Mouse (Mus musculus) heart, embryonic 12.5 days (tissue): ENCODE measurements around the gene Radil. TPM values are rescaled to one million over a fixed set of nuclear protein-coding genes. Genes with fewer than 3 reads are reported as not detected.
A peak's percentile ranks its signal among the peaks of the same experiment; 100 is the strongest.

ENCODE experiments used
- ATAC-seq: fragments of 200-750 bp; cut with Nextera tagmentation; 2 replicates; pipeline ENCODE4 v1.8.0; 2017; ENCODE audit warnings: moderate TSS enrichment, moderate library complexity; ENCODE audit not compliant: insufficient number of reproducible peaks, low FRiP score
- H3K27ac ChIP-seq: fragments of 300-500 bp; sonication (generic); 2 replicates; pipeline ENCODE4 v1.5.1; 2016; ENCODE audit warnings: mild to moderate bottlenecking, moderate library complexity; ENCODE audit not compliant: poor library complexity, severe bottlenecking
- H3K27me3 ChIP-seq: fragments of 300-500 bp; sonication (generic); replicated peaks from 2 replicates; pipeline ENCODE4 v1.6.1; 2016; ENCODE audit warnings: mild to moderate bottlenecking, moderate library complexity
- H3K36me3 ChIP-seq: fragments of 300-500 bp; sonication (generic); 2 replicates; pipeline ENCODE4 v1.6.1; 2016; ENCODE audit warnings: mild to moderate bottlenecking, moderate library complexity
- H3K4me1 ChIP-seq: fragments of 300-500 bp; sonication (generic); replicated peaks from 2 replicates; pipeline ENCODE4 v1.6.1; 2016; ENCODE audit warnings: mild to moderate bottlenecking
- H3K4me2 ChIP-seq: fragments of 300-500 bp; sonication (generic); 2 replicates; pipeline ENCODE4 v1.6.1; 2016; ENCODE audit warnings: mild to moderate bottlenecking, moderate library complexity
- H3K4me3 ChIP-seq: fragments of 300-500 bp; sonication (generic); 2 replicates; pipeline ENCODE4 v1.5.1; 2016; ENCODE audit warnings: mild to moderate bottlenecking
- H3K9ac ChIP-seq: fragments of 300-500 bp; sonication (generic); 2 replicates; pipeline ENCODE4 v1.6.1; 2016; ENCODE audit warnings: mild to moderate bottlenecking, moderate library complexity
- H3K9me3 ChIP-seq: fragments of 300-500 bp; sonication (generic); replicated peaks from 2 replicates; pipeline ENCODE4 v1.6.1; 2016; ENCODE audit warnings: mild to moderate bottlenecking, moderate library complexity
- WGBS: fragments of 180-500 bp; shearing (Covaris S2); methylation state at CpG from one replicate; pipeline ENCODE4 v1.1.7; 2016; 5-methylcytosine and 5-hydroxymethylcytosine counted together
- polyA plus RNA-seq: library from polyadenylated mRNA; unstranded; fragments of >200 nt; fragmentation: Nextera tagmentation; extraction: Ambion mirVana; gene quantifications from 2 replicates; pipeline ENCODE4 v1.2.1, GENCODE M21; 2016

Radil gene
- polyA plus RNA-seq, 1 experiment from 2014 or later, result 9.4 TPM

DNA sequence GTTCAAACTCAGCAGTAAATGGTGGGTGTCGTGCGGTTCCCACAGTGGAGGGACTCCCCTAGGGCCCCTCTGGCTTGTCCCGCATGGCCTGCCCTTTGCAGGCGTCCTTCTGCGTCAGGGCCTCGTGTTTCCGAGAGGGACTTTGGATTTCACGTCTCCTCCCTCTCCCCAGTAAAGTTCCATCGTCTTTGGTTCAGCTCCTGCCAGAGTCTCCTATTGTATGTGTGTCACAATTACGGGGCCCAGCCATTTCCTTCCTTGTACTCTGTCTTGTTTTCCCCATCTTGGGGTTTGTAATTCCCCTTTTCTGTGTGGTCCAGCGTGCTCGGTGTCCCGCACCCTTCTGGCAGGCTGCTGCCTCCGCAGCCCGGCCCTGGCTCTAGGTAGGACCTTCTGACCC, 107.4 kb downstream of the Radil start:
- 71% methylated on average over 15 of the region's 15 CpGs for WGBS
- H3K4me2 ChIP-seq, result no peak overlapping the region
- H3K9ac ChIP-seq, result no peak overlapping the region
- H3K4me3 ChIP-seq, result no peak overlapping the region
- H3K4me1 ChIP-seq, result peaks cover 80% of the 10 kb centered on the region
- no peak for ATAC-seq
- 0 out of 2 replicates have a peak, but pooled peaks cover 4% of the 10 kb centered on the region for H3K36me3 ChIP-seq
- no peak overlapping the region for H3K27ac ChIP-seq
- no peaks in the 10 kb centered on the region for H3K27me3 ChIP-seq
- no peaks in the 10 kb centered on the region for H3K9me3 ChIP-seq

DNA sequence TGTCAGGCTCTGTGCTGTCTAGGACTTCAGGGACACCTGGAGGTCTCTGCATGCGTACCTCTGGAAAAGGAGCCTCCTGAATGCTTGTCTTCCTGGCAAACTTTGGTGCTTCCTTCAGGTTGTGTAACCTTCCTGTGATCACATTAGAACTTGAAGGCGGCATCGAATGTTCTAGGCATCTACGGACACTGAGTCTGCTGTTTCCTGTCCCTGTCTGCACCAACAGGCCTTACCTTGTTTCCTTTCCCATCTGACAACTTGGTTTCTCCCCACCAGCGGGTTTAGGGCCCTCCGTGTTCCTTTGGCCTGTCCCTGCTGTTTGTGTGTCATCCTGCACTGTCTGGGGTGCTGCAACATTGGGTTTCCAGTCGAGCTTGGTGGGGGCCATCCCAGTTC, 108.9 kb downstream of the Radil start:
- no peak for ATAC-seq
- Histone ChIP-seq H3K4me1 (peaks cover 74% of the 10 kb centered on the region), H3K4me2 (peak overlapping the region; percentile 72; the same call in 1 of the 2 replicates), H3K36me3 (peaks cover 14% of the 10 kb centered on the region; the same call in 1 of the 2 replicates), H3K27me3 (no peaks in the 10 kb centered on the region), H3K4me3 (no peak overlapping the region), H3K9ac (peak overlapping the region; percentile 29; the same call in 1 of the 2 replicates), H3K27ac (no peak overlapping the region), H3K9me3 (no peaks in the 10 kb centered on the region)
- WGBS, result 81% methylated on average over 7 of the region's 7 CpGs

DNA sequence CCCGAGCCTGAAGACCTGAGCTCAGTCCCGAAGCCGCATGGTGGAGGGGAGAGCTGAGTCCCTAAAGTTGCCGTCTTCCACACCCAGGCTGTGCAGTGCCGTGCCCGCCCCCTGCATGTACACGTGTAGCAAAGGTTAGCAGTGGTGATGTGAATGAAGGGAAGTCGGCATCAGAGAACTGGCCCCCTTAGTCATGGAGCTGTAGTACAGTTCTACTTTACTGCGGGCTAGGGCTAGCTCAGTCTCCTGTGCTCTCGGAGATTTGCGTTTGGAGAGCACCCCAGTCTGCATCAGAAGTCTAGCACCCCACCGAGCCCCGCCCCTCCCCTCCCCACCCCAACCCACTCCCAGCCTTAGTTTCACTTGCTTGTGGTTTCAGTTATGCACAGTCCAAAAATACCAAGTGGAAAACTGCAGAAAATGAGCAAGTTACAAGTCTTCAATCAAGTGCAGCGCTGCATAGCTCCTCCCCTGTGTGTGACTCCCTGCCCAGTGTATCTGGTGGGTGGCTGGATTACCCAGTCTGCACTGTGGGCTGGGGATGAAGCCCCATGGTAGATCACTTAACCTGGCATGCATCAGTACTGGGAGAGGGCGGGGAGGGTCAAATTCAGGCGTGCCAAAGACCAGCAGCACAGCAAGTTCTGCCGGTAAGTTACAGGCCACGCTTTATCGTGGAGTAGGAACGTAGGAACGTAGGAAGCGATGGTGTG, 109.4 kb downstream of the Radil start:
- ATAC-seq, result no peak
- Histone ChIP-seq H3K9ac (peak overlapping the region; percentile 74), H3K36me3 (peaks cover 17% of the 10 kb centered on the region; the same call in 1 of the 2 replicates), H3K9me3 (no peaks in the 10 kb centered on the region), H3K27ac (peak overlapping the region; percentile 93), H3K4me1 (peaks cover 74% of the 10 kb centered on the region), H3K27me3 (no peaks in the 10 kb centered on the region), H3K4me2 (peak overlapping the region; percentile 72), H3K4me3 (peak overlapping the region; percentile 45)
- 59% methylated on average over 22 of the region's 22 CpGs for WGBS

DNA sequence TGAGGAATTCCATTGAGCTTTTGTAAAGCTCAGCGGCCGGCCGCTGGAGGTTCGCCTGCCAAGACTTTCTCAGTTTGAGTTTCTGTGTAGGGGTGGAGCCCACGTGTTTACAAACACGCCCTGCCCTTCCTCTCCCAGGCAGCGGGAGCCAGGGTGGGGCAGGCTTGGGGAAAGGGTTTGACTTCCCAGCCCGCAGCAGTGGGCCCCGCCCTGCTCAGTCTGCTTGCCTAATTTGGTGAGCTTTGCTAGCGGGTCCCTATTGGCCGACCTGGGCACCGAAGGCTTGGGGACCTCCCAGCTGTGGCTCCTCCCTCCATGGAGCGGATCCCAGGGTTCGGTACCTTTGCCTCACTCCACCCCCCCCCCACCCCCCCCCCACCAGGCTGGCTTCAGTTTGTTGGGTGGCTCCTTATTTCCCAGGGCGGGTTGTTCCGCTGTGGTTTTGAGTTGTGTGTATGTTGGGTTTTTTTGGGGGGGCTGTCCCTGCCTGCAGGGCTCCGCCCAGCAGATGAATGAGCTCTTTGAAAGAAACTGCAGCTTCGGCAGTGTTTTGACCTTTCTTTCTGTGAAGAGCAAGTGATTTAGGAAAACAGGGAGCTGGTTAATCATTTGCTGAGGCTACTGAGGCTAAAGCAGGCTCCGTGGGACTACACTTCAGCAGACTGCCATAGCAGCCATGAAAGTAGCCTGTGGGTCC, 110.3 kb downstream of the Radil start:
- Histone ChIP-seq H3K9me3 (no peaks in the 10 kb centered on the region), H3K27me3 (no peaks in the 10 kb centered on the region), H3K9ac (peak overlapping the region; percentile 74), H3K27ac (peak overlapping the region; percentile 93), H3K4me2 (peak overlapping the region; percentile 72), H3K4me3 (peak overlapping the region; percentile 45), H3K36me3 (peaks cover 26% of the 10 kb centered on the region), H3K4me1 (peaks cover 66% of the 10 kb centered on the region)
- peak; percentile 96 for ATAC-seq
- WGBS, result under 1% methylated on average over 19 of the region's 19 CpGs

DNA sequence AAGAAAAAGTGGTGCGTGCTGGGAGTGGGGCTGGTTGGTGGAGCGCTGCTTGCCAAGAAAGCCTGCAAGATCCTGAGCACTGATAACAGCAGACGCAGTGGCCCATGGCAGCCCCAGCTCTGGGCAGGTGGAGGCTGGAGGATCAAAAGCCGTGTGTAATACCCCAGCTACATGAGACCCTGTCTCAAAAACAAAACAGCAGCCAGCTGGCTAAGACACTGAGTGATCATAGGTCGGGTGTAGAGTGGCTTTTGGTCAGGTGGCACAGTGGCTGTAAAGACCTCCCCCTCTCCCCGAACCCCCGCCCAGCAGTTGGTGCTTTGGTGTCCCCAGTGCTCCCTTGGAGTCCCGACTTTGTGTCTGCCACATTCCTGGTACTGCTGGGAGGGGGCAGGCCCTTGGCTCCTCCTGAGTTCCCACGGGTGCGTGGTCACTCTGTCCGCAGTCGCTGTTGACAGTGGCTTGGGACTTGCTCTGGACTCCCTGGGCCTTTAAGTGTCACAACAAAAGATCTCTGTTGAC, 110.9 kb downstream of the Radil start:
- ATAC-seq, result peak; percentile 54
- 3% methylated on average over 12 of the region's 12 CpGs for WGBS
- peaks cover 32% of the 10 kb centered on the region for H3K36me3 ChIP-seq
- H3K27me3 ChIP-seq, result no peaks in the 10 kb centered on the region
- peaks cover 60% of the 10 kb centered on the region for H3K4me1 ChIP-seq
- peak overlapping the region; percentile 74 for H3K9ac ChIP-seq
- peak overlapping the region; percentile 45 for H3K4me3 ChIP-seq
- H3K4me2 ChIP-seq, result peak overlapping the region; percentile 72
- H3K9me3 ChIP-seq, result no peaks in the 10 kb centered on the region
- H3K27ac ChIP-seq, result peak overlapping the region; percentile 93

DNA sequence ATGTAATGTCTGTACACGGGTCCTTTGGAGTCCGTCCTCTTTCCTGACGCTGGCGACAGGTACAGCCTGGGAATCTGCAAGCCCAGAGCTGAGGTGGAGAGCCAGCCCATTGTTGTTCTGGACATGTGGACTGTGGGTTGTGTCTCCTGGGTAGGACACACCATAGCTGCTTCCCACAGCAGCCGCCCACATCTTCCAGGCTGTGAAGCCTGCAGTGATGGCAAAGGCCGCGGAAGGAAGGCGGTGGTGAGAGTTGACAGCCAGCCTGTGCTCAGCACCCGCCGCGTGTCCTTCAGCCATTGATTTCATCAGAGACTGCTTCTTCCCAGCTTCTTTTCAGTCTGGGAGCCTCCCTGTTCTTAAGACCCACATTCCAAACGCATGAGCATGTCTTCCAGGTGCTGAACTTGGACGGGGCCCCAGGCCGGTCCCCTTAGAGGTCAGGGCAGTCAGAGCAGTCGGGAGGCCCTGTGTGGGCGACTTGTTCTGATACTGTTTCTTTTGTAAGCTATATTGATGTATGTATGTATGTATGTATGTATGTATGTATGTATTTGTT, 112.4 kb downstream of the Radil start:
- no peak for ATAC-seq
- Histone ChIP-seq H3K4me1 (peaks cover 52% of the 10 kb centered on the region), H3K4me3 (no peak overlapping the region), H3K36me3 (peaks cover 35% of the 10 kb centered on the region), H3K27me3 (no peaks in the 10 kb centered on the region), H3K4me2 (no peak overlapping the region), H3K9ac (no peak overlapping the region), H3K9me3 (no peaks in the 10 kb centered on the region), H3K27ac (no peak overlapping the region)
- 76% methylated on average over 16 of the region's 16 CpGs for WGBS

DNA sequence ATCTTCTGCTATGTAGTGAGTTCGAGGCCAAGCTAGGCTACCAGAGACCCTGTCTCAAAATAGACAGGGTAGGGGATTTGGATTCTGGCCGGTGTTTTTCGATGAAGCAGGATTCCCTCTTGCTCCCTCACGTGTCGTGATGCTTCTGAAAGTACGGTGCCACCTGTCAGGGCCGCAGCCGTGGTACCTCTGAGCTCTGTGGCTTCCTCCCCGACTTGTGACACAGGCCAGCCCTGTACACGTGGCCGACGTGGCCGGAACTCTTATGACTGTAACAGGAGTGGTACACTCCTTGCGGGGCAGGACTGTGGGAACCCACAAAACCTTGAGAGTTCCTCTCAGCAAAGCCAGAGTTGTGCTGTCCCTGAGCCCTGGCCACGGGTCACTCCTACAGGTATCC, 115.2 kb downstream of the Radil start:
- H3K27me3 ChIP-seq, result no peaks in the 10 kb centered on the region
- peaks cover 49% of the 10 kb centered on the region for H3K4me1 ChIP-seq
- H3K36me3 ChIP-seq, result peaks cover 35% of the 10 kb centered on the region
- ATAC-seq, result no peak
- H3K4me3 ChIP-seq, result no peak overlapping the region
- H3K9me3 ChIP-seq, result no peaks in the 10 kb centered on the region
- H3K9ac ChIP-seq, result no peak overlapping the region
- H3K4me2 ChIP-seq, result no peak overlapping the region
- no peak overlapping the region for H3K27ac ChIP-seq
- 97% methylated on average over 15 of the region's 15 CpGs for WGBS

Other genes starting within 250 kb of the Radil start
- 5.8 and 7.2 TPM in 2 replicates for gene Foxk1, start 149.6 kb downstream of the Radil start, polyA plus RNA-seq
- gene Ap5z1, start 87.2 kb downstream of the Radil start, polyA plus RNA-seq, result 7.3 and 9.9 TPM in 2 replicates
- gene Papolb, start 21.0 kb downstream of the Radil start, polyA plus RNA-seq, result 0.24 and 0.33 TPM in 2 replicates
- 0.18 and 0.32 TPM in 2 replicates for gene Mmd2, start 57.7 kb upstream of the Radil start, polyA plus RNA-seq
- 35.3 and 36.6 TPM in 2 replicates for gene Wipi2, start 76.6 kb upstream of the Radil start, polyA plus RNA-seq
- gene Slc29a4, start 141.4 kb upstream of the Radil start, polyA plus RNA-seq, result 2.0 and 2.1 TPM in 2 replicates